Mouse (Mus musculus) liver, postnatal 0 days (tissue): ENCODE data around the gene BC067074.

ENCODE experiments used
- CTCF ChIP-seq: sonication (generic); IDR thresholded peaks from 2 replicates; pipeline ENCODE4 v1.5.1; 2016; ENCODE audit warnings: antibody characterized with exemption, low read depth
- EP300 ChIP-seq: IDR thresholded peaks from 2 replicates; pipeline ENCODE4 v1.6.1; 2016; ENCODE audit warnings: antibody characterized with exemption, low read depth, mild to moderate bottlenecking

DNA sequence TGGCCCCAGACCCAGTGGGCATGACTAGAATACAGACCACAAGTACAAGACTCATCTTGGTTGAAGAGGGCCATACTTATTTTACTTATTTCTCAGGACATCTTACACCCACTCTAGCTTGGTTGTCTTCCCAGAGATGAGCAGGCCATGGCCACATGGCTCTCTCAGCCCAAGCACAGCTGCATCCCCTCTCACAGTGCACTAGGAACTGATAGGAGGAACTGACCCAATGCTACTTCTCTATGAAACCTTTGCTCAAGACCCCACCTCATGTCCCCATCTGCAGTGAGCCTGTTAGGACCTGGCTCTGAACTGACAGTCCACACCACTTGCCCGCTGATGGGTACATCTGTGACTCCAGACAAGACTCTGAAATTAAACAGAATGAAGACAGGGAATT is 88.8 kb downstream of the BC067074 start:
- no peak for TF ChIP-seq CTCF
- TF ChIP-seq EP300 = no peak
